Mouse (Mus musculus) embryonic fibroblast, embryonic 13.5 days (primary cell): ENCODE measurements around the gene Aldh8a1.

Source experiments
- CTCF ChIP-seq: IDR thresholded peaks from 2 replicates; pipeline ENCODE4 v1.5.1; 2011; ENCODE audit warnings: mild to moderate bottlenecking, control low read depth, low read length, moderate library complexity, borderline replicate concordance; ENCODE audit not compliant: insufficient read depth
- POLR2A ChIP-seq: IDR thresholded peaks from 2 replicates; pipeline ENCODE4 v1.6.1; 2011; ENCODE audit warnings: low read depth, mild to moderate bottlenecking, control low read depth, low read length, moderate library complexity

- TF ChIP-seq CTCF (no peak), POLR2A (no peak)
These were observed 12.1 kb upstream of the Aldh8a1 start for GRCm38 (mm10) chr10:21364946-21365345.
